Mouse (Mus musculus): ENCODE measurements around the gene Fndc7. TPM values are rescaled to one million over a fixed set of nuclear protein-coding genes. Genes with fewer than 3 reads are reported as not detected.

Fndc7 gene
- polyA plus RNA-seq (2012; rRNA removed), result 0.11 TPM in 1 of 2 replicates, not detected in the other

GRCm38 (mm10) chr3:108889908-108890307 is at the start of gene Fndc7:
TSS of gene Fndc7 (minus strand) at chr3:108890008.

GRCm38 (mm10) chr3:108939573-108939972 is 49.8 kb upstream of the Fndc7 start, which contains the start of gene Henmt1:
TSS of gene Henmt1 (plus strand) at chr3:108939873.

GRCm38 (mm10) chr3:108911548-108912413 is 22.0 kb upstream of the Fndc7 start, which contains the start of gene Prpf38b:
TSS of gene Prpf38b (minus strand) at chr3:108911727.

GRCm38 (mm10) chr3:108840000-108840715 is 49.6 kb downstream of the Fndc7 start, which contains the start of gene Stxbp3:
TSS of gene Stxbp3 (minus strand) at chr3:108840526.

Other genes with a start within 250 kb of the Fndc7 start
- 65.8 and 76.3 TPM in 2 replicates for gene Clcc1, start 236.1 kb downstream of the Fndc7 start, polyA plus RNA-seq (2012; rRNA removed)
- gene Gpsm2, start 167.7 kb downstream of the Fndc7 start, polyA plus RNA-seq (2012; rRNA removed), result 42.9 and 56.1 TPM in 2 replicates
- 0.08 and 0.34 TPM in 2 replicates for gene Aknad1, start 150.3 kb downstream of the Fndc7 start, polyA plus RNA-seq (2012; rRNA removed)
- gene Stxbp3, start 49.5 kb downstream of the Fndc7 start, polyA plus RNA-seq (2012; rRNA removed), result 23.1 and 33.3 TPM in 2 replicates
- gene Prpf38b, start 21.7 kb upstream of the Fndc7 start, polyA plus RNA-seq (2012; rRNA removed), result 118 and 167 TPM in 2 replicates
- 0.25 and 0.37 TPM in 2 replicates for gene Henmt1, start 49.9 kb upstream of the Fndc7 start, polyA plus RNA-seq (2012; rRNA removed)
- 0.37 TPM in 1 of 2 replicates, not detected in the other for gene Gm9857, start 50.4 kb upstream of the Fndc7 start, polyA plus RNA-seq (2012; rRNA removed)
- gene Fam102b, start 137.6 kb upstream of the Fndc7 start, polyA plus RNA-seq (2012; rRNA removed), result 9.1 and 15.5 TPM in 2 replicates
- not detected in 2 replicates for gene Slc25a54, start 190.5 kb upstream of the Fndc7 start, polyA plus RNA-seq (2012; rRNA removed)
- 18.0 and 26.2 TPM in 2 replicates for gene Slc25a24, start 233.1 kb upstream of the Fndc7 start, polyA plus RNA-seq (2012; rRNA removed)

Measured in central nervous system, embryonic 11.5 days (tissue).